Mouse (Mus musculus) B cell, adult 2 months (primary cell): ENCODE measurements around the gene Rnft2.
A peak's percentile ranks its signal among the peaks of the same experiment; 100 is the strongest.

ENCODE experiments used
- DNase-seq, 2 experiments: peaks; one replicate each; pipeline ENCODE4 v3.0.0; 2022

Gene Rnft2

DNA sequence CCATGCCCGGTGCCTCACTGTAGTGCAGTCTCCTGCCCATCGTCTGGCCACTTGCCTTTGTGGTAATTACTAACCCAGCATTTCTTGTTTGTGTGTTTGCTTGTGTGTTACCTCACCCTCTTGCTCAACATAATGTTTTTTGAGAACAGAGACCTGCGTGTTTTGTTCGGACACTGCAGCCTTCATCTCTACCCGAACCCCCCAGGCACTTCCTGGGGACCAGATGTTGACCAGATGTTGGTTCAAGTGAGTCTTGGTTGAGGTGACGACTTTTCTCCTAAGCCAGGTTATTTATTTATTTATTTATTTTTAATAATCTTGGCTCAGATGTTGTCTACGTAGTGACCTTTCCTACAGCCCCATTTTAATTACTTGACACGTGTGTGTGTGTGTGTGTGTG, 2.5 kb upstream of the Rnft2 start:
- DNase-seq: no peak

GRCm38 (mm10) chr5:118245606-118246308, 841 bp upstream of the Rnft2 start:
- DNase-seq: peak; percentile 11 to 17

DNA sequence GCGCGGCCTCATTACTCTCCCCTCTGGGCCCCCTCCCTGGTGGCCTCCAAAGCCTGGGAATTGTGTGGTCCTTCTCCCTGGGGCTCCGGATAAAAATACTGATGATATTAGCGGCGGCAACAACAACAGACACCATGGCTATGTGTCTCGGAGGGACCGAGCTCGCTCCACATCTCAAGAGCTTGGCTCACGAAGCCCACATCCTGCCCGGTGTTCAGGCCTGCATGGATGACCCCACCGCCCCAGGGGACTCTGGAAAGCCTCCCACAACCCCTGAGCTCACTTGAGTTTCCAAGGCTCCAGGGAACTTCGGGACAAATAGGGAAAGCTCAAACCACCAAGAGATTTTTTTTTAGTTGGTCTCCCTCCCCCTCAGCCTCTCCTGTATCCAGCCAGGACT, 5.2 kb downstream of the Rnft2 start:
- DNase-seq: no peak

GRCm38 (mm10) chr5:118236891-118237290, 8.0 kb downstream of the Rnft2 start:
- no peak for DNase-seq

DNA sequence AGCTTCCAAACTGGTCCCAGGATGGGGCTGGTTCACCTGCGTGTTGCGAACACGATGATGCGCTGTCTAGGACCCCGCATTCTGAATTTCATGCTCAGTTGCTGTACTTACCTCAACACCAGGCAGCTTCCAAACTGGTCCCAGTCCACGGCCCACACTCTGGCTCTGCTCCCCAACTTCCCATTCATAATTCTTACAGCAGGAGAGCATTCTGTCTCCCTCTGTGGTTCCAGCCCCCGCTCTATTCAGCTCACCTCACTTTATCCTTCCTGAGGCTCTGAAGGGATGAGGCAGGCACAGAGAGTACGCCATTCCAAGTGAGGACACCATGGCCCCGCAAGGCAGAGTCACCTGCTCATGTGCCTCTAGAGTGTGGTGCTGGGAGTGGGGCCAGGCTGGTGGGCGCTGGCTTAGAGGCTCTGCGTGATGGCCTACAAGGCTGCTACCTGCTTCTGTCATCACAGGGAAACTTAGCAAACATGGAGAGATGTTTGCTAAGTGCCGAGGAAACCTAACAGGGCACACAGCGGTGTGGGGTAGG, 14.8 kb downstream of the Rnft2 start:
- DNase-seq: no peak

DNA sequence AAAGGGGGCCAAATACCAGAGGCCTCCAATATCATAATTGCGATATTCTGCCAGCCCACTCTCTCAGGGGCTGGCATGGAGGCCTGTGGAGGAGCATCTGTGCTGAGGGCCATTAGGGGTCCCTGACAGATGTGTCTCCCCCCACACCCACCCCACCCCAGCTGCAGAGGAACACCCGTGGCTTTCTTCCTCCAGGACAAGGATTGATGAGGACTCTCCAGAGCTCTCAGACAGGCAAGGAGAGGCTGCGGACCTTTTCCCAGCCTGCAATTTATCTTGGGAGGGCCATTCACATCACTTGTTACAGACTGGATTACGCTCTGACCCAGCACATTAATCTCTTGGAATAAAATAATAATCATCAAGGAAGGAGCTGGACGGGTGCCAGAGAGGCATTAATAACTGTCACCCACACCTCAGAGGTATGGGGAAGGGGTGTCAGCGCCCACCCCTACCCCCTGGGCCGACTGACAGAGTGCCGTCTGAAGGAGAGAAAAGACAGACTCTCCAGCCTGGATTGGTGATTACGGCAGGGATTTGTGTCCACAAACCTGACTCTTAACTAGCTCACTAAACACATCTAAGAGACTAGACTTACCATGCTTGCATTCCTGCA, 21.7 kb downstream of the Rnft2 start:
- no peak for DNase-seq

DNA sequence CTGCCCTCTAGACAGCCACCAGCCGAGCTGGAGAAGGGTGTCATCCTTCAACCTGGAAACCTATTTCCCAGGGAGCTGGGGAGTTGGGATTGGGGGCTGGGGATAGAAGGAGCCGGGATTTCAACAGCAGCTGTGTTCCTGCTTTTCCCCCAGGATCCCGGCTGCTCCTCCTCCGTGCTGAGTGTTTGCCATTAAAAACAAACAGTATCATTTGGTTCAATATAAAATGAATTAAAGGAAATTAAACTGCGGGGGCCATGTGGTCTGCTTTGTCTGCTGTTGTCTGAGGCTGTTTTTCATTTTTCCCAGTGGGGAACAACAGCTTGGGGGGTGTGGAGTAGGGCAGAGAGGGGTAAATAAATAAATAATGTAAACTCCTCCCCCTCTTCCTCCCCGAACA, 27.5 kb downstream of the Rnft2 start:
- DNase-seq: no peak

- no peak for DNase-seq
Measured at GRCm38 (mm10) chr5:118214418-118215154, 30.3 kb downstream of the Rnft2 start.

DNA sequence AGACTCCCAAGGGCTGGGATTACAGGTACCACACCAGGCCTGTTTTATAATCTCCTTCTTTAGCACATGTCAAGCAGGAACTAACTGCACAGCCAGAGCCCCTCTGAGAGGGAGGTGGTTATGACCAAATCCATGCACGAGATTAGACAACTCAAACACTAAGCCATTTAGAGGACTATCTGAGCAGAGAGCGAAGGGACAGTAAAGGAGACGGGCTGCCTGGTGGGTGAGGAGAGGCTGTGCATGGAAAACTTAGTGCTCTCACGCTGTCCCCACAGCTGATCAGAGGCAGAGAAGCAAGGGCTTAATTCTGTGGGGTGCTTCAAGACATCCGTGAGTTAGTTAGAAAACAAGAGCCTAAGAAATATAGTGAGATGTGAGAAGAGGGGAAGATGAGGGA, 30.9 kb downstream of the Rnft2 start:
- DNase-seq: no peak

- DNase-seq: no peak
Measured at GRCm38 (mm10) chr5:118205852-118206251, 39.1 kb downstream of the Rnft2 start.

DNA sequence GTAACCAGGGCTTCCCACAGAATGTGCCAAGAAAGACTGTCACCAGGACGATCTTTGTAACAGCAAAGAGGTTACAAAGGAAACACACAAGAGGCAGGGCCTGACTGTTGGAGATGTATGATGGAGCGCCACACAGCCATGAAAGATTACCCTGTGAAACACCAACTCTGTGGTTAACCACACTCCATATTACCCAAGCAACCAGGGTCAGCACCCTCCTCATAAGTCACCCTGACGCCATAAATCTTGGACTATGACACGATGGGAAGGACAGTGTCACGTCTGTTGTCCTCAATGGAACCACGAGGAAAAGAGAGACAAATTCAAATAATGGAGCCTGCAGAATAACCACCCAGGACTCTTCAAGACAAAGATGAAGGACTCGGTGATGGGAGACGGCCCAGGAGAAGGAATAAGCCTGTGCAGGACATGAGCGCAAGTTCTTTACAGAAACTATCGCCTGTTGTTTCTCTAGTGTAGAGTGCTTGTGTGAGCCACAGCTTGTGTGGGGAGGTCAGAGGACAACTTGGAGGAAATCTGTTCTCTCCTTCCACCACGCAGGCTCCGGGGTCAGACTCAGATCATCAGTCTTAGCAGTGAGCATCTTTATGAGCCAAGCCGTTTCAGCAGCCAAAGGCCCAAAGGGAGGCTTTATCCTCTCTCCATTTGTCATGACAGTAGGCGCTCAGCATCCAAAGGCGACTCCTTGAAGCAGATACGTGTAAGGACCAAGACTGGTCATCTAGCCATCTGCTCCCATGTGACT, 40.1 kb downstream of the Rnft2 start:
- DNase-seq: no peak

- no peak for DNase-seq
Measured at GRCm38 (mm10) chr5:118199670-118200069, 45.2 kb downstream of the Rnft2 start.

DNA sequence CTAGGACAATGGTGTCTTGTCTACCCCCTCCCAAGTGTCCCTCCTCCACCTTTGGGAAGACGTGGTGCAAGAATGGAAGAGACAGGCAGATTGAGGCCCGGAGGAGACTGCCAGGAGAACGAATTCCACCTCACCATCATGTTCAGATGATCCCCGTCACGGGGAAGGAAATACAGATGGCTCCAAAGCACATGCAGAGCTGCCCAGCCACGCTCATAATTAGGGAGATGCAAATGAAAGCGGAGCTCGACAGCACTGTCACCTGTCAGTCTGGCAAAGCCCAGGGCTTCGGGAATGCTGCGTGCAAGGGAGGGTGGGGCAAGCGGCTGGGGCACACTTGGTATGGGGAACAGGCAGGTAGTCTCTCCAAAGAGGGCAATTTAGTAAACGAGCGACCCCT, 47.5 kb downstream of the Rnft2 start:
- DNase-seq: no peak

- no peak for DNase-seq
Measured at GRCm38 (mm10) chr5:118192221-118192620, 52.7 kb downstream of the Rnft2 start.

DNA sequence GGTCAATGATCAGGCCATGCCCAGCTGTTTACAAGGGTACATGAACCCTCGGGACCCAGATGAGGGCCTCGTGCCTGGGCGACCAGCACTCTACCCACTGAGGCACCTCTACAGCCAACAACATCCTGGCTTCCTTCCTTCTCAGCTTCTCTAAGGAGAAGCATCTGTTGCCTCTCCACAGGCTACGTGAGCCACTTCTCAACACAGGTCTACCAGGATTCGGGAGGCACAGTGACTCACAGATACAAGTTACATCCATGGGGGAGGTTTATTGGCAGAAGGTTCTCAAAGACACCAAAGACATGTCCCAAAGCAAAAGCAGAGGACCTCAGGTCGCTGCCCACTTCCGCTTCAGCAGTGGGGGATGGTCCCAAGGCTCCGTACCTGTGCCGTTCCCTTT, 54.4 kb downstream of the Rnft2 start:
- no peak for DNase-seq

GRCm38 (mm10) chr5:118188356-118188755, 56.6 kb downstream of the Rnft2 start:
- no peak for DNase-seq

DNA sequence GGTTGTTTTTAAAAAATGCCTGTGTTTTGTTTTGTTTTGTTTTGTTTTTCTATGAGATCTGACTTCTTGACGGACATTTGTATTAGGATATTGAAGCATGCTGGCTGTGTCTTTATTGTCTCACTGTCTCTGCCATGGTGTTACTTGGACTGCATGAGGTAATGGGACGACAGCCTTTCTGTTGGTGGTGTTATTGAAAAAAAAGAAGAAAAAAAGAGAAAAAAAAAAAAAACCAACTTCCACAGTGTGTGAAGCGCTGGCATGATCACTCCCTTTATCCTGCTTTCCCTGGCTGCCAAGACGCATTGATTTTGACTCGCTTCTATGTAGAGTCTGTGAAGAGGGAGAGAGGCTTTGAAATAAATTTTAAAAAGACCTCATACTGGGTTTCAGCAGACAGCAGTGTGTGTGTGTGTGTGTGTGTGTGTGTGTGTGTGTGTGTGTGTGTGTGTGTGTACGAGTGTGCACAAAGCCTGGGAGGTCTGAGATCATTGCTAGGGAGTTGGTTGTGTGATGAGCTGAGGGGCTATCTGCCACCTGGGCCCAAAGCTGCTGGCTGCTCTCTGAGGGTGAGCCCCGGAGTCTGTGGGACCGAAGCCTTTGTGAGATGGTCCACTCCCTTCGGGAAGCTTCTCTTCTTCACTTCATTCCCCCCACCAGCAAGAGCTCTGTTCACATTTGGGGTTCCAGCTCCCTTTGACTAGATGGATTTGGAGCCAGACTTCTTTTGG, 57.8 kb downstream of the Rnft2 start:
- DNase-seq: no peak

GRCm38 (mm10) chr5:118177640-118178039, 67.3 kb downstream of the Rnft2 start:
- no peak for DNase-seq

DNA sequence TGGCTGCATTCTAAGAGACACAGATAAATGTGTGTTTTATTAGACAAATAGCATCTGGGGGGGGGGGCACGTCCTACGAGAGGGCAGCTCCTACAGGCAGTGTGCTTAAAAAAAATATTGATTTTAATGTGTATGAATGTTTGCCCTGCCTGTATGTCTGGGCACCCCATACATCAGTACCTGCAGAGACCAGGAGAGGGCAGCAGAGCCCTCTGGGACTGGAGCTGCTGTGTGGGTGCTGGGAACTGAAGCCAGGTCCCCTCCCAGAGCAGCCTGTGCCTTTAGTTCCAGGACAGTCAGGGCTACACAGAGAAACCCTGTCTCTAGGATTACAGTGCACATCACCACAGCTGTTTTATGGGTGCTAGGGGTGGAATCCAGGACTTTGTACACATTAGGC, 69.8 kb downstream of the Rnft2 start:
- DNase-seq: no peak

DNA sequence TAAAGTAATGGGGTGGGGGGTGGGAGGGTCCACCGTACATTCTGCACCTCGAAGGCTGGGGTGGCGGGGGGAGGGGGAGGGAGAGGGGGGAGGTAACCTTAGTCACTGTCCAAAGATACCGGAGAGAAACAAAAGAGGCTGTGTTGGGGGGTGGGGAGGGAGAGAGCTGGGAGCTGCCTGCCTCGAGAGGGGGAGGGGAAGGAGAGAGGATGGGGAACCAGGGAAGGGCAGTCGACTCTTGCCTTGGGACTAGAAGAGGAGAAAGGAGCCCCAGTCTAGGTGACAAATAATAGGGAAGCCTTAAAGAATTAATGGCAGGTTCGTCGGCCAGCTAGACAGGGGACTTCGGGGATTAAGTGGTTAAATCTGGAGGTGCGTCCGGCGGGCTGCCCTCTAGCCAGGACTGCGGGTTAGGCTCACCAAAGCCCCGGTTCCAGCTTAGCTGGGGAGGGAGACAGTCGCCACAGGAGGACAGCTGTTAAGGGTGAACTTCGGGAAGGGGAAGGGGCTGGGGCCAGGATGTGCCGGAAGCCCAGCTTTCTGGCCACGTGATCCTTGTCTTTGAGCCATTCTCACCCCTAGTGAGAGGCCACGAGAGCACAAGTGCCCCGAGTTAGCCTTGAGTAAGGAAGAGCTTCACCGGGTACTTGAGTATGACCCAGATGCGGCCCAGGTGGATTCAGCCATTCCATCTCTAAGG, 70.5 kb downstream of the Rnft2 start:
- DNase-seq: no peak

DNA sequence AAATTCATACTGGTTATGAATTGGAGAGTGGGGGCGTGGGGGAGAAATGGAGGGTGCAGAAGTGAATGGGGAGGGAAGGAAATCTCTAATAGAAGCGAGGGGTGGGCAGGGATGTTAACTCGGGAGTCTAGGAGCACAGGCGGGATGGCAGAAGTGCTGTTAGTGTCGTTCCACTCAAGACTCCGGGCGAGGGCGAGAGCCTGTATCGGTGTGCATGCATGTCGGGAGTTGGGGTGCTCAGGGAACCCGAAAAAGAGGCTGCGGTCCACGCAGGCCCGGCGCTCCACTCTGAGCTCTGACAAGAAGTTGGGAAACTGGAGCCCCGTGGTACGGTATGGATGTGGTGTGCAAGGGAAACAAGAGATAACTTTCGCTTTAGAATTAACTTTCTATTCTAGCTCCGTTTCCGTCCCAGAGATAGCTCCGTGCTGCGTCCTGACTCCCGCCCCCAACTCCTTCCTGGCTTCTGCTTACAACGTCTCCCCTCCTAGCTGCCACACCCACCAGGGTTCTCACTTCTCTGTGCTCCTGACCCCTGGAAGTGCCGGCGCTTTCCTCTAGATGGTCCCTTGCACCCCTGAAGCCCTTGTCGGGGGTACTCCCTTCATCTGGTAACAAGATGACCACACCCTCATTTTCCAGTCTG, 72.7 kb downstream of the Rnft2 start:
- DNase-seq: no peak
